Mouse (Mus musculus): ENCODE data around the gene Rpl35. TPM values are rescaled to one million over a fixed set of nuclear protein-coding genes. Genes with fewer than 3 reads are reported as not detected.

Rpl35 gene
- total RNA-seq, 2 experiments from 2014 or later: 247 to 255 TPM

- no peak overlapping the region for H3K27ac ChIP-seq
- no peak for TF ChIP-seq CTCF (conservative IDR thresholded peaks at IDR 0.05)
- DNase-seq (ENCODE audit: low spot score in 2 of 2): no peak
- no peak overlapping the region for H3K4me3 ChIP-seq
Measured at GRCm38 (mm10) chr2:38987803-38988510, 17.5 kb downstream of the Rpl35 start.

GRCm38 (mm10) chr2:38987371-38987770 is 18.1 kb downstream of the Rpl35 start:
- no peak overlapping the region for H3K27ac ChIP-seq
- H3K4me3 ChIP-seq: no peak overlapping the region
- DNase-seq (ENCODE audit: low spot score in 2 of 2): no peak
- TF ChIP-seq CTCF (conservative IDR thresholded peaks at IDR 0.05): no peak

GRCm38 (mm10) chr2:38986580-38986979 is 18.8 kb downstream of the Rpl35 start:
- no peak overlapping the region for H3K4me3 ChIP-seq
- DNase-seq (ENCODE audit: low spot score in 2 of 2): no peak
- TF ChIP-seq CTCF (conservative IDR thresholded peaks at IDR 0.05): no peak
- no peak overlapping the region for H3K27ac ChIP-seq

- peak; percentile 64 for TF ChIP-seq CTCF (conservative IDR thresholded peaks at IDR 0.05)
- Histone ChIP-seq H3K27ac (no peak overlapping the region), H3K4me3 (no peak overlapping the region)
- DNase-seq (ENCODE audit: low spot score in 2 of 2): no peak
Measured at GRCm38 (mm10) chr2:38983456-38983855, 22.0 kb downstream of the Rpl35 start.

- no peak for TF ChIP-seq CTCF (conservative IDR thresholded peaks at IDR 0.05)
- no peak for DNase-seq (ENCODE audit: low spot score in 2 of 2)
- Histone ChIP-seq H3K27ac (no peak overlapping the region), H3K4me3 (no peak overlapping the region)
Measured at GRCm38 (mm10) chr2:38977837-38978236, 27.6 kb downstream of the Rpl35 start.

- TF ChIP-seq CTCF (conservative IDR thresholded peaks at IDR 0.05): no peak
- DNase-seq (ENCODE audit: low spot score in 2 of 2): no peak
- Histone ChIP-seq H3K27ac (no peak overlapping the region), H3K4me3 (no peak overlapping the region)
Measured at GRCm38 (mm10) chr2:38975941-38976805, 29.3 kb downstream of the Rpl35 start.

GRCm38 (mm10) chr2:38975181-38975580 is 30.2 kb downstream of the Rpl35 start:
- DNase-seq (ENCODE audit: low spot score in 2 of 2): no peak
- no peak for TF ChIP-seq CTCF (conservative IDR thresholded peaks at IDR 0.05)
- H3K4me3 ChIP-seq: no peak overlapping the region
- no peak overlapping the region for H3K27ac ChIP-seq

GRCm38 (mm10) chr2:38974171-38974570 is 31.3 kb downstream of the Rpl35 start:
- no peak for TF ChIP-seq CTCF (conservative IDR thresholded peaks at IDR 0.05)

GRCm38 (mm10) chr2:38973701-38974100 is 31.7 kb downstream of the Rpl35 start:
- no peak for DNase-seq (ENCODE audit: low spot score in 2 of 2)
- Histone ChIP-seq H3K4me3 (no peak overlapping the region), H3K27ac (no peak overlapping the region)
- no peak for TF ChIP-seq CTCF (conservative IDR thresholded peaks at IDR 0.05)

More at GRCm38 (mm10) chr2:38974171-38974570, 31.3 kb downstream of the Rpl35 start:
- no peak for DNase-seq (ENCODE audit: low spot score in 2 of 2)
- Histone ChIP-seq H3K4me3 (no peak overlapping the region), H3K27ac (no peak overlapping the region)

- no peak overlapping the region for H3K4me3 ChIP-seq
- TF ChIP-seq CTCF (conservative IDR thresholded peaks at IDR 0.05): peak; percentile 32
- H3K27ac ChIP-seq: no peak overlapping the region
- no peak for DNase-seq (ENCODE audit: low spot score in 2 of 2)
Measured at GRCm38 (mm10) chr2:38973223-38973622, 32.2 kb downstream of the Rpl35 start.

- no peak overlapping the region for H3K27ac ChIP-seq
- no peak for DNase-seq (ENCODE audit: low spot score in 2 of 2)
- TF ChIP-seq CTCF (conservative IDR thresholded peaks at IDR 0.05): no peak
- H3K4me3 ChIP-seq: no peak overlapping the region
Measured at GRCm38 (mm10) chr2:38970057-38970456, 35.4 kb downstream of the Rpl35 start.

GRCm38 (mm10) chr2:38969650-38970049 is 35.8 kb downstream of the Rpl35 start:
- Histone ChIP-seq H3K4me3 (no peak overlapping the region), H3K27ac (no peak overlapping the region)
- DNase-seq (ENCODE audit: low spot score in 2 of 2): no peak
- TF ChIP-seq CTCF (conservative IDR thresholded peaks at IDR 0.05): no peak

GRCm38 (mm10) chr2:38964198-38964597 is 41.2 kb downstream of the Rpl35 start:
- TF ChIP-seq CTCF (conservative IDR thresholded peaks at IDR 0.05): no peak
- Histone ChIP-seq H3K27ac (no peak overlapping the region), H3K4me3 (no peak overlapping the region)
- DNase-seq (ENCODE audit: low spot score in 2 of 2): no peak

Measured in layer of hippocampus, adult 2 months (tissue).